Mouse (Mus musculus) megakaryocyte, embryonic 14.5 days (primary cell): ENCODE results near the gene Rab26.

Source experiments
- FLI1 ChIP-seq: IDR thresholded peaks from 2 replicates; pipeline ENCODE4 v1.6.1; 2012; ENCODE audit warnings: low read length, inconsistent platforms, mixed read lengths
- GATA1 ChIP-seq: IDR thresholded peaks from 3 replicates; pipeline ENCODE4 v1.6.1; 2012; ENCODE audit warnings: mixed read lengths, low read length, inconsistent platforms, borderline replicate concordance

GRCm38 (mm10) chr17:24557091-24557490 lies 23.1 kb upstream of the Rab26 start:
- no peak for TF ChIP-seq GATA1
- TF ChIP-seq FLI1 = no peak
